Mouse (Mus musculus) embryonic fibroblast, embryonic 13.5 days (primary cell): ENCODE data around the gene Iqschfp. TPM values are rescaled to one million over a fixed set of nuclear protein-coding genes. Genes with fewer than 3 reads are reported as not detected.

Experiments
- H3K27ac ChIP-seq: 2 replicates; pipeline ENCODE4 v1.5.1; 2012; ENCODE audit warnings: low read length, control low read depth, inconsistent platforms; ENCODE audit not compliant: insufficient read depth
- H3K4me1 ChIP-seq: 2 replicates; pipeline ENCODE4 v1.6.1; 2011; ENCODE audit warnings: low read length; ENCODE audit not compliant: control insufficient read depth, insufficient read depth
- H3K4me3 ChIP-seq: 2 replicates; pipeline ENCODE4 v1.5.1; 2011; ENCODE audit warnings: mild to moderate bottlenecking, control low read depth, low read length; ENCODE audit not compliant: insufficient read depth
- CTCF ChIP-seq: IDR thresholded peaks from 2 replicates; pipeline ENCODE4 v1.5.1; 2011; ENCODE audit warnings: mild to moderate bottlenecking, control low read depth, low read length, moderate library complexity, borderline replicate concordance; ENCODE audit not compliant: insufficient read depth
- POLR2A ChIP-seq: IDR thresholded peaks from 2 replicates; pipeline ENCODE4 v1.6.1; 2011; ENCODE audit warnings: low read depth, mild to moderate bottlenecking, control low read depth, low read length, moderate library complexity
- polyA plus RNA-seq: library from polyadenylated mRNA; stranded (reverse); fragments of >200 nt; gene quantifications from 2 replicates; pipeline ENCODE4 v1.2.4, GENCODE M21; 2011; ENCODE audit warnings: low read depth; ENCODE audit not compliant: missing spikeins, insufficient read length

The Iqschfp gene
- polyA plus RNA-seq, 1 experiment = not detected

DNA sequence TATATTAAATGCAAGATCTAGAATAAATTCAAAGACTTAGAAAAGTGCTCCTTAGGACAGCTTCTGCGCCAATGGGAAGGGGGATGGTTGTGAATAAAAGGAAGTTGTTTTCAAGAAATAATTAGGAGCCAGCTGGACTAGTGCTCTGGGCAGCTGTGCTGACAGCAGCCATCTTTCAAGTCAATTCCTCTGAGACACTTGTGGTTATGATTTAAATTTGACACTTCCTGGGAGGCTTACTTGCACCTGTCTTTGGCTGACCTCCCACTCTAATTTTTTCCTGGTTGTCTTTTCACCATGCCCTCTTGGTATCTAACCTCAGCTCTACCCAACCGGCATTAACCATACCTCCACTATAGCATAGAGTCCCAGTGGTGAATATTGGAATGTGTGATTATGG lies 55.0 kb downstream of the Iqschfp start:
- H3K27ac ChIP-seq = no peak overlapping the region
- TF ChIP-seq POLR2A (no peak), CTCF (no peak)

DNA sequence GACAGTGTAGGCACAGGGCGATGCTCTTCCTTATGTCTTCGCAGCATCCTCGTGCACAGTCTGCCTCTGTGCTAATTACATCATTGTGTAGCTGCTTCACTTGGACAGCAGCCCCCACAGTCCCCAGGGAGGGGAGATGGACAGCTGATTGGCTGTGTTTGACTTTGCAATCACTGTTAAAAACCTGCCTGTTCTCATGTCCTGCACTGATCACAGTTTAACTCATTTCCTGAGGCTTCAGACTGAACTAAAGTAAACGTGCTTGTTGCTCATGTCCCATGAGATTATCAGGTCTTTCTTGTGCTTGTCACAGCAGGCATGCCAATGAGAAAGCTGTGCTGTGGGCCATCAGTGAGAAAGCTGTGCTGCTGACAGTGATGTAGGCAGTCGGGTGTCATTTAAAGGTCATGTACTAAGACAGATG lies 60.5 kb downstream of the Iqschfp start:
- Histone ChIP-seq H3K27ac (no peak overlapping the region), H3K4me3 (no peak overlapping the region), H3K4me1 (peaks cover 5% of the 10 kb centered on the region)
- TF ChIP-seq POLR2A = no peak
- no peak for TF ChIP-seq CTCF

More for the DNA sequence above, 55.0 kb downstream of the Iqschfp start:
- Histone ChIP-seq H3K4me3 (no peak overlapping the region), H3K4me1 (no peaks in the 10 kb centered on the region)

DNA sequence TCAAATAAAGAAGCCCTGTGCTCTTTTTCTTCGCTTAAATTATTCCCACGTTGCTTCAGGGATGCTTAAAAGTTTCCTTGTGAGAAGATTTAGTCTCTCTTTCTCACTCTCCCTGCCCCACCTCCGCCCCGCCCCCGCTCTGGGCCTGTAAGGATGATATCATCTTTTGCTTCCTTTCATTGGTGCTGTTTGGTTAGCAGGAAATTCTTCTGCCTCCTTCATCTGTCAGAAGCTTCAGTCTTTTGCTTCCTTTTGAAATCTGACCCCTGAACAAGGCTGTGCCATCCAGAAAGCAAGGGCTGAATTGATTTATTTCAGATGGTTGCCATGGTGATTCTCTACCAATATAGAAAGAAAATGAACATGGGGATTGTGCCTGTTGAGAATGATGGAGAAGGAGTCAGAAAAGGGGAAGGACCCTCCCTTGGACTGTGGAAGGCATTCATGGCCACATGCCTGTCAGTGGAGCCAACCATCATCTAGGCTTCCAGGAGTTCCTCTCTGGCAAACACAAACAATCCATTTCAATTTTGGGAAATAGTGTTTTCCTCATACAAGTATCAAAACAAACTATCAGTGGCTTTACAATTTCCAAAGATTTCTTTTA lies 62.5 kb downstream of the Iqschfp start:
- peaks cover 5% of the 10 kb centered on the region for H3K4me1 ChIP-seq
- TF ChIP-seq CTCF = no peak
- no peak overlapping the region for H3K27ac ChIP-seq
- no peak overlapping the region for H3K4me3 ChIP-seq

DNA sequence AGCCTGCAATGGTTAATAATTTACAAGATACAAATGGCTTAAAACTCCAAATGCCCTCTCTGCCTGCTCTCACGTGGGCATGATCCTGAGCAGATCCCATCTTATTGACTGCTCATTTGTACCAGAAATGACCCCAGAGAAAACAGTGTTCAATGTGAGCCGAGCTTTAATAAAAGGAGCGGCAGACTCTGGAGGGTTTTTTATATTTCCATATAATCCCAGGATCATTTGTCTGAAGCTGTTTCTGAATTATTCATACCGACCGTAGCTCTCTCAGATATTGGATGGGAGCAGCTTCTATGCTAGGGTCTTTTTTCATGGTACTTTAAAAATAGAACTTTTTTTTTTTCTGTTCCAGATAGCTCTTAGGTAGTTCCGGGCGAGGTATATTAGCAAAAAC lies 67.6 kb downstream of the Iqschfp start:
- Histone ChIP-seq H3K4me1 (peaks cover 10% of the 10 kb centered on the region), H3K4me3 (no peak overlapping the region), H3K27ac (no peak overlapping the region)
- TF ChIP-seq CTCF = no peak
- TF ChIP-seq POLR2A = no peak

DNA sequence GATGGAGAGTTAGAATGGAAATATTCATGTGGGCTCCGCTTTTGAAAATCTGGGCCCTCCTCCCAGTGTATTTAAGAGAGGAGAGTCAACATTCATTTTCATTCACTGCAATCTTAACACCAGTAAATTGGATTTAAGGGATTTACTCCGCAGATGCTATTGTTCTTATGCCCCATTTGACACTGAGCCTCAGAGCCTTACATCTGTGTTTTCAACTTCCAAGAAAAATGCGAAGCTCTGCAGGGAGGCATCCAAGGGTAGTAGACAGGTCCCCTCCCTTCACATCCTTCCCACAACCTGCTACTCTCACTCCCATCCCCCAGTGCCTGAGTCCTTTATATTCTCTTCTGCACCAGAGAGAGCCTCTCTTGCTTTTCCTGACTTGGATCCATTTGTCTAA lies 68.1 kb downstream of the Iqschfp start:
- Histone ChIP-seq H3K4me1 (peaks cover 9% of the 10 kb centered on the region), H3K27ac (peak overlapping the region; percentile 22; the same call in 1 of the 2 replicates), H3K4me3 (no peak overlapping the region)
- TF ChIP-seq CTCF = no peak
- TF ChIP-seq POLR2A = no peak

DNA sequence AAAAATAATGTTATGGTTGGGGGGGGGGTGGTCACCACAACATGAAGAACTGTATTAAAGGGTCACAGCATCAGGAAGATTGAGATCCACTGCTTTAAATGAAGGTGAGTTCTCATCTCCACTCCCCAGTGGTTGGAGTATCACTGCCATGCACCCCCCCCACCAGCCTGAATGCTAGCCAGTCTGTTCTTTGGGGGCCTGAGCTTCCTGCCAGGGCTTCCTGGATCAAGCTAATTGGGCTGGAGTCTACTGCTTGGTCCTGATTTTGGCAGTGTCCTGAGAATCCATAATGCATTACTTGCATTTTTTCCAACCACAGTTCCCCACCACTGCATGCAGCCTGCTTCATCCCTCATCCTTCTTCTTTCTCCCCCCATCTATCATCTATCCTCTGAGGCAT lies 68.7 kb downstream of the Iqschfp start:
- H3K4me1 ChIP-seq = peaks cover 9% of the 10 kb centered on the region
- no peak overlapping the region for H3K4me3 ChIP-seq
- peak overlapping the region; percentile 22; the same call in 1 of the 2 replicates for H3K27ac ChIP-seq
- TF ChIP-seq CTCF (no peak), POLR2A (no peak)

DNA sequence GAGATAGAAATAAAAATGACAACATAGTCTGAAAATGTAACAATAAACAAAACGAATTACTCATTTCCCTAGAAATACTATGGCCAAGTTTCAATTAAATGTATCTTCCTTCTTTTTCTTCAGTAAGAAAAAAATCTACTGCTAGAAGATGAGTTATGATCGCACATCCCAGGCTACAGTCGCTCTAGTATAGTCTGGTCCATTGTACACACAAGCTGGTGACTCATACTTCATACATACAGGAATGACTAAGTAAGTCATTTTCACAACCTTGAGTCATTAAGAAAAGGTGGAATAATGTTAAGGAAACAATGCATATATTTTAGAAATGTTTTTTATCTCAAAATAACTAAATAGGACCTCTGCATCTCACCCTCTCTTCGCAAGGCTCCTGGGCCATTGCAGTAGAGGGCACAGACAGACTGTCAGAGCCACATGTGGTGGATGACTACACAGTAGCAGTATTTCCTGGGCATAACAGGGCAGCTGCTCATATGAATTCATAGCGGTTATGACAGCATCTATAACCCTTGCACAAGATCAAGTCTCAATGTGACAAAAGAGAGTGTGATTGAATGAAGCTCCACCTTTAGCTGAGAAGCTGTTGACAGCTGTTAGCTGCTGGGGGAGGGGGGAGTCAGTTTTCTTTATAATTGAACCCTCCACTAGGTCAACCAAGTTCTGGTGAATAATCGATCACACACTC lies 70.1 kb downstream of the Iqschfp start:
- H3K4me1 ChIP-seq = peaks cover 9% of the 10 kb centered on the region
- no peak overlapping the region for H3K4me3 ChIP-seq
- peak overlapping the region; percentile 47; the same call in 1 of the 2 replicates for H3K27ac ChIP-seq
- TF ChIP-seq POLR2A = no peak

DNA sequence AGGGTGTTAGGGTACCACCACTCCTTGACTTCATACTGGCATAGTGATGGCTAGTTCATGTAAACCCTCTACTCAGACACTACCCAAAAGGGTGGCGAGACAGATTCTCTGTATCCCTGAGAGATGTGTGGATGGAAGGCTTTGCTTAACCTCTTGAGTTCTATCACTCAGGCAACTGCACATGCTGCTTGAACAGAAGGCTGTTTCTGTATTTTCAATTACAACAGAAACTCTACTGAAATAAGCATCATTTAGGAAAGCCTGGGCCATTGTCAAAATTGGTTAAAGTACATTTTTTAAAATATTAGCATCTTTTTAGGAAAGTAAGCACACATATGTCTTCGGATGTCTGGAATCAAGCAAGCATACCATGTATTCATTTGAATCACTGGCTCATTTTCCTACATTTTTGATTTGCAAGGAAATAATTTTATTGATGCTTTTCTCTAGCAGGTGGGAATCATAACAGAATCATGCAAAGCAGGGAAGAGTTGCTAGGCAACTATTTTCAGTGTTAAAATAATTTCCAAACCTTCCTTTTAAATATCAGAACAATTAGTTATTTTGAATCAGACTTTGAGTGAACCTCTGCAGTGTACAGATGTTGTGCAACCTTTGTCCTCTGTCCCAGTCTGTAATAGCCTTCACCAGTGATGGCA lies 82.4 kb downstream of the Iqschfp start:
- TF ChIP-seq CTCF = no peak
- TF ChIP-seq POLR2A = no peak
- Histone ChIP-seq H3K4me1 (no peaks in the 10 kb centered on the region), H3K27ac (no peak overlapping the region)

DNA sequence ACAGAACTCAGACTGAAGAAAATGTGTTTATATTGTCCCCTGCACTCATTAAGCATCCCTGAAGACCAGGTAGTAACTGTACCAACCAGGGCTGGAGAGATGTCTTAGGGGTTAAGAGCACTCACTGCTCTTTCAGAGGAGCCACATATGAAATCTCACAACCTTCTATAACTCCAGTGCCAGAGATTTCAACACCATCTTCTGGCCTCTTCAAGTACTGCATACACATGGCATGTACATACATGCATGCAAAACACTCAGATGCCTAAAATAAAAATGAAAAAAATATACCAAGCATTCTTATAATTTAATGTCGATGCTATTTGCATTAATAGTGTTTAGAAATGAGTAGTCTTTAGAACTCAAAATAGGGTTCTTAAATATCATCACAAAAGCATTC lies 88.0 kb downstream of the Iqschfp start:
- Histone ChIP-seq H3K27ac (no peak overlapping the region), H3K4me3 (no peak overlapping the region), H3K4me1 (no peaks in the 10 kb centered on the region)
- no peak for TF ChIP-seq POLR2A
- no peak for TF ChIP-seq CTCF

More for the DNA sequence above, 82.4 kb downstream of the Iqschfp start:
- H3K4me3 ChIP-seq = no peak overlapping the region

DNA sequence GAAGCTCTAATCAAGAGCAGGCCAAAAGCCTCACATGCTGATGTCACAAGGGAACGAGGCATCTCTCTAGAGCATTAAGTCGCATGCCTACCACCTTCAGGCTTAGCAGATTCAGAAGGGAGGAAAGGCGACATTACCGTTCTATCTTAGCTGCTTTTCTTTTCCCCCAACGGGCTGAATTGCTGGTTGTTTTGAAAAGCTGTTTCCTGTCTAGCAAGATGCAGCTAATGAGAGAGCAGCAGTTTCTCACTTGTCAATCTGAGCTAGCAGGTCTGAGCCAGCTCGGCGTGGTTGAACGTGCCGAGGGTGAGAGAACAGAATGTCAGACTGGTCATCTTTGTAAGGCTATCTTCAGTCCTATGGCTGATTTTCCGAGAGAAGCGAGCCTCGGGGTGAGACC lies 91.3 kb downstream of the Iqschfp start:
- Histone ChIP-seq H3K27ac (no peak overlapping the region), H3K4me1 (no peaks in the 10 kb centered on the region), H3K4me3 (no peak overlapping the region)
- TF ChIP-seq POLR2A (no peak), CTCF (no peak)

DNA sequence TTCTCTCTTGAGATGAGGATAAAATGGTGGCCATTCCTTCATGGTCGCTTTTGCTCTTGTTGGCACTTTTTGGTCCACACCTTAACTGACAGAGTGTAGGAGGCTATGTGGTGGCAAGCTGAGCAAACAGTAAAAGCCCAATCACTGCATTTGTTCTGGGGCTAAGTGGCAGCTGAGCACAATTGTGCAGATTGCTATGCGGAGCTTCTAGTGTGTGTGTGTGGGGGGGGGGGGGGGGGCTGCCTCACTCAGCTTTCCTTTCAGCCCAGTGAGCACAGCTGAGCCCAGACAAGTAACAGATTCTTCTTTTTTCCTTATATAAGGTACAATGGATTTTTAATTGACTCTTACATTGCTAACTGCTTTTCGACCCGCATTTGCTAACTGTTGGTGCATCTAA lies 110.4 kb downstream of the Iqschfp start:
- Histone ChIP-seq H3K27ac (no peak overlapping the region), H3K4me1 (no peaks in the 10 kb centered on the region), H3K4me3 (no peak overlapping the region)
- no peak for TF ChIP-seq CTCF
- no peak for TF ChIP-seq POLR2A
